ENCODE assay signal across 15 mouse cellular contexts in the genomic region with DNA sequence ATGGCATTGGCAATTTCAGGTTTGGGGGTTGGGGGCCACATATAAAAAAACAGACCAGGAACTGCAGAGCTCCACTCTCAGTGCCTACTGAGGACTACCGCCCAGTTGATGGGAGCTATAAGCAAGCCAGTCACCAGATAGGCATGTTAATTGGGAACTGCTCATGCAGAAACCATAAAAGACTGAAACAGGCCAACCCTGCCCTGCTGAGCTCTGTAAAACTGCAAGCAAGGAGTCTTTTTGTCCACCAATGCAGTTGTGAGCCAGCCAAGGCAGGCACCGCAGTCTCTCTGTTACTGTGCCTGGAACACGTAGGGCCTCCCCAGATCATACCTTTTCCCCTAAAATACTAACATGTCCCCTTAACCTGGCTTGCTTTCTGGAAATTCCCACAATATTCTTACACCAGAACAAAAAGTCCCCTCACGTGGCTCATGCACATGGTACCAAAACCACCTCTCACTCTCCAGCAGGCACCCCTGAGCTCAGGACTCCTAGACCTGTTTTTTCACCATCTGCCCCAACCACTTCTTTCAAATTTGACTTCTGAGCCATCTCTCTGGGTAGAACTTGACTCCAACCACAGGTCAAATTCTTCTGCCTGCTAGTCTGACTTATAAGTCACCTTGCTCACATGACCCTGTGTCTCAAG. TPM values are rescaled to one million over a fixed set of nuclear protein-coding genes. Genes with fewer than 3 reads are reported as not detected.
DNase-seq lines count a peak whose midpoint lies in the region; ATAC-seq and TF ChIP-seq lines count a peak whose summit lies in the region.
"Had no signal": no experiment of that assay in that cellular context is flagged by ENCODE, and none has a peak within 500 bp of the region (broad histone marks: within the 10 kb centered on the region; RNA-seq: fewer than 3 reads in every experiment).

No protein-coding gene starts in this region.

- H3K36me3 ChIP-seq in forebrain, embryonic 16.5 days (ENCODE audit: control insufficient read depth, insufficient read depth), result no peaks in the 10 kb centered on the region
- H3K36me3 ChIP-seq in forebrain, embryonic 10.5 days (replicated peaks), result no peaks in the 10 kb centered on the region
- H3K36me3 ChIP-seq in kidney, embryonic 16.5 days (ENCODE audit: insufficient read depth, low read length), result no peaks in the 10 kb centered on the region
- no peaks in the 10 kb centered on the region for H3K36me3 ChIP-seq in neural tube, embryonic 14.5 days (ENCODE audit: control insufficient read depth, insufficient read depth, low read length)
- H3K36me3 ChIP-seq: liver, embryonic 13.5 days; midbrain, embryonic 12.5 days had no signal

- no peak overlapping the region for H3K4me2 ChIP-seq in forebrain, embryonic 16.5 days (ENCODE audit: low read length)
- no peak overlapping the region for H3K4me2 ChIP-seq in kidney, embryonic 16.5 days (replicated peaks; ENCODE audit: low read depth, low read length)
- no peak overlapping the region for H3K4me2 ChIP-seq in neural tube, embryonic 14.5 days (ENCODE audit: low read depth, low read length)
- H3K4me2 ChIP-seq: liver, embryonic 13.5 days; midbrain, embryonic 12.5 days had no signal

- no peak overlapping the region for H3K27ac ChIP-seq in forebrain, embryonic 16.5 days (ENCODE audit: low read length)
- no peak overlapping the region for H3K27ac ChIP-seq in forebrain, embryonic 10.5 days
- 0 out of 2 replicates have a peak overlapping the region, but pooled peaks have one; percentile 11 for H3K27ac ChIP-seq in embryonic fibroblast, embryonic 13.5 days (ENCODE audit: insufficient read depth, low read length)
- H3K27ac ChIP-seq in kidney, embryonic 16.5 days (ENCODE audit: low read length), result peak overlapping the region; percentile 78
- H3K27ac ChIP-seq in neural tube, embryonic 14.5 days (ENCODE audit: low read depth, low read length), result no peak overlapping the region
- H3K27ac ChIP-seq: liver, embryonic 13.5 days; midbrain, embryonic 12.5 days had no signal

- peak; percentile 58; the same call in 1 of the 2 replicates for ATAC-seq in forebrain, embryonic 16.5 days
- ATAC-seq in kidney, embryonic 16.5 days (ENCODE audit: low FRiP score, low TSS enrichment), result peak; percentile 98
- ATAC-seq in neural tube, embryonic 14.5 days (ENCODE audit: low read depth), result peak; percentile 74; the same call in 1 of the 2 replicates
- no peak for ATAC-seq in CD4-positive, CD25-positive, alpha-beta regulatory T cell, adult 4 months

- no peak for TF ChIP-seq POLR2A in embryonic fibroblast, embryonic 13.5 days (IDR thresholded peaks at IDR 0.05; ENCODE audit: low read depth, low read length)

- no peak overlapping the region for H3K9ac ChIP-seq in forebrain, embryonic 16.5 days (replicated peaks; ENCODE audit: low read depth, low read length)
- no peak overlapping the region for H3K9ac ChIP-seq in kidney, embryonic 16.5 days (replicated peaks; ENCODE audit: low read length)
- no peak overlapping the region for H3K9ac ChIP-seq in neural tube, embryonic 14.5 days (replicated peaks; ENCODE audit: low read depth, low read length)
- H3K9ac ChIP-seq: liver, embryonic 13.5 days; midbrain, embryonic 12.5 days had no signal

- no peak for DNase-seq in forebrain, embryonic 10.5 days (ENCODE audit: extremely low spot score, low spot score)
- DNase-seq in left cerebral cortex, postnatal 14 days (ENCODE audit: low spot score in 2 of 2), result no peak
- DNase-seq in gastrocnemius, adult 8-10 months (ENCODE audit: low spot score in 2 of 2), result no peak
- DNase-seq: adrenal gland, adult 2 months; gastrocnemius, postnatal 10 days; liver, embryonic 13.5 days; lung, postnatal 14 days; right cerebral cortex, postnatal 14 days; thymus, postnatal 25 days had no signal

- intact Hi-C loops in left cerebral cortex, postnatal 14 days (cut with DNase I), result no loop called here

- H3K27me3 ChIP-seq in forebrain, embryonic 16.5 days (replicated peaks; ENCODE audit: control insufficient read depth, insufficient read depth, low read length), result peaks cover 4% of the 10 kb centered on the region; the same call in 1 of the 2 replicates
- H3K27me3 ChIP-seq in forebrain, embryonic 10.5 days (ENCODE audit: poor library complexity, severe bottlenecking), result no peaks in the 10 kb centered on the region
- H3K27me3 ChIP-seq in kidney, embryonic 16.5 days (ENCODE audit: insufficient read depth, low read length), result no peaks in the 10 kb centered on the region
- H3K27me3 ChIP-seq in neural tube, embryonic 14.5 days (ENCODE audit: control insufficient read depth, insufficient read depth, low read length), result no peaks in the 10 kb centered on the region
- H3K27me3 ChIP-seq: liver, embryonic 13.5 days; midbrain, embryonic 12.5 days had no signal

- no peaks in the 10 kb centered on the region for H3K4me1 ChIP-seq in forebrain, embryonic 16.5 days (replicated peaks; ENCODE audit: control insufficient read depth, insufficient read depth, low read length)
- peaks cover 5% of the 10 kb centered on the region for H3K4me1 ChIP-seq in forebrain, embryonic 10.5 days
- H3K4me1 ChIP-seq in embryonic fibroblast, embryonic 13.5 days (ENCODE audit: control insufficient read depth, insufficient read depth, low read length), result peaks cover 2% of the 10 kb centered on the region; the same call in 1 of the 2 replicates
- H3K4me1 ChIP-seq in kidney, embryonic 16.5 days (ENCODE audit: insufficient read depth, low read length), result no peaks in the 10 kb centered on the region
- no peaks in the 10 kb centered on the region for H3K4me1 ChIP-seq in neural tube, embryonic 14.5 days (ENCODE audit: control insufficient read depth, insufficient read depth, low read length)
- H3K4me1 ChIP-seq: liver, embryonic 13.5 days; midbrain, embryonic 12.5 days had no signal

- WGBS in forebrain, embryonic 16.5 days, result 49% methylated on average over 4 of the region's 4 CpGs
- WGBS in forebrain, embryonic 10.5 days, result 84% methylated on average over 4 of the region's 4 CpGs
- 52% methylated on average over 4 of the region's 4 CpGs for WGBS in kidney, embryonic 16.5 days
- WGBS in neural tube, embryonic 14.5 days, result 62% methylated on average over 4 of the region's 4 CpGs

- no peak overlapping the region for H3K4me3 ChIP-seq in forebrain, embryonic 16.5 days (replicated peaks; ENCODE audit: low read length)
- H3K4me3 ChIP-seq in forebrain, embryonic 10.5 days, result no peak overlapping the region
- no peak overlapping the region for H3K4me3 ChIP-seq in embryonic fibroblast, embryonic 13.5 days (ENCODE audit: insufficient read depth, low read length)
- no peak overlapping the region for H3K4me3 ChIP-seq in kidney, embryonic 16.5 days (ENCODE audit: low read length)
- no peak overlapping the region for H3K4me3 ChIP-seq in neural tube, embryonic 14.5 days (ENCODE audit: low read depth, low read length)
- H3K4me3 ChIP-seq: liver, embryonic 13.5 days; midbrain, embryonic 12.5 days had no signal

- no peak for TF ChIP-seq CTCF in embryonic fibroblast, embryonic 13.5 days (IDR thresholded peaks at IDR 0.05; ENCODE audit: borderline replicate concordance, insufficient read depth, low read length)

- H3K9me3 ChIP-seq in forebrain, embryonic 16.5 days (ENCODE audit: control insufficient read depth, low read length), result no peaks in the 10 kb centered on the region
- H3K9me3 ChIP-seq in forebrain, embryonic 10.5 days, result no peaks in the 10 kb centered on the region
- H3K9me3 ChIP-seq in kidney, embryonic 16.5 days (ENCODE audit: low read length), result no peaks in the 10 kb centered on the region
- no peaks in the 10 kb centered on the region for H3K9me3 ChIP-seq in neural tube, embryonic 14.5 days (ENCODE audit: control insufficient read depth, low read length)
- H3K9me3 ChIP-seq: liver, embryonic 13.5 days; midbrain, embryonic 12.5 days had no signal

RNA-seq across cellular contexts. Expression of gene Hook1, which starts 32.5 kb away (rescaled TPM):
- polyA plus RNA-seq in forebrain, embryonic 16.5 days (2015; fragmentation: Nextera tagmentation; extraction: Ambion mirVana), result 51.2 and 56.7 TPM in 2 replicates
- polyA plus RNA-seq in forebrain, embryonic 10.5 days (2016; fragmentation: Nextera tagmentation; extraction: Ambion mirVana), result 33.1 and 34.2 TPM in 2 replicates
- 1.3 and 2.2 TPM in 2 replicates for polyA plus RNA-seq in embryonic fibroblast, embryonic 13.5 days (2011; ENCODE audit: insufficient read length, low read depth, missing spikeins)
- polyA plus RNA-seq in kidney, embryonic 16.5 days (2015; fragmentation: Nextera tagmentation; extraction: Ambion mirVana), result 24.0 and 25.3 TPM in 2 replicates
- polyA plus RNA-seq in neural tube, embryonic 14.5 days (2014; fragmentation: Nextera tagmentation; extraction: Ambion mirVana), result 96.9 and 102 TPM in 2 replicates
- 10 to 100 TPM; 59.4 to 67.4 TPM for total RNA-seq in left cerebral cortex, postnatal 14 days (2021)
- polyA plus RNA-seq in CD4-positive, CD25-positive, alpha-beta regulatory T cell, adult 4 months (2017; shearing (Covaris generic)), result 10 to 100 TPM in 1 of 2 experiments, 1 to 10 TPM in 1; 7.1 to 10.6 TPM
- total RNA-seq in gastrocnemius, adult 8-10 months (2022), result 10 to 100 TPM; 25.1 to 28.5 (median 27.2) TPM

Comparison
In these comparisons a context has a peak if more than half of its experiments do, and no peak if none do; other contexts are left out.
1. H3K27ac ChIP-seq: peak in embryonic fibroblast, embryonic 13.5 days (single experiment) and kidney, embryonic 16.5 days (single experiment); none in forebrain, embryonic 16.5 days (single experiment), forebrain, embryonic 10.5 days (single experiment) and neural tube, embryonic 14.5 days (single experiment).